Mouse (Mus musculus) limb, embryonic 10.5 days (tissue): ENCODE data around the gene Gsx2. TPM values are rescaled to one million over a fixed set of nuclear protein-coding genes. Genes with fewer than 3 reads are reported as not detected.

Experiments
- DNase-seq: peaks from one replicate; pipeline ENCODE4 v3.0.0-alpha.2; 2017; ENCODE audit warnings: low spot score
- H3K27ac ChIP-seq: fragments of 300-500 bp; sonication (generic); 2 replicates; pipeline ENCODE4 v1.5.1; 2016; ENCODE audit warnings: mild to moderate bottlenecking
- H3K27me3 ChIP-seq: fragments of 300-500 bp; sonication (generic); 2 replicates; pipeline ENCODE4 v1.6.1; 2016; ENCODE audit warnings: low read depth, mild to moderate bottlenecking; ENCODE audit not compliant: poor library complexity, severe bottlenecking
- H3K36me3 ChIP-seq: fragments of 300-500 bp; sonication (generic); 2 replicates; pipeline ENCODE4 v1.6.1; 2016; ENCODE audit warnings: mild to moderate bottlenecking, moderate library complexity
- H3K4me1 ChIP-seq: fragments of 300-500 bp; sonication (generic); 2 replicates; pipeline ENCODE4 v1.6.1; 2016
- H3K4me3 ChIP-seq: fragments of 300-500 bp; sonication (generic); 2 replicates; pipeline ENCODE4 v1.5.1; 2016; ENCODE audit warnings: mild to moderate bottlenecking, moderate library complexity
- H3K9me3 ChIP-seq: fragments of 300-500 bp; sonication (generic); replicated peaks from 2 replicates; pipeline ENCODE4 v1.6.1; 2016; ENCODE audit warnings: mild to moderate bottlenecking
- WGBS: fragments of 180-500 bp; shearing (Covaris S2); methylation state at CpG from one replicate; pipeline ENCODE4 v1.1.7; 2016; 5-methylcytosine and 5-hydroxymethylcytosine counted together
- polyA plus RNA-seq: library from polyadenylated mRNA; unstranded; fragments of >200 nt; fragmentation: Nextera tagmentation; extraction: Ambion mirVana; gene quantifications from 2 replicates; pipeline ENCODE4 v1.2.1, GENCODE M21; 2016

The Gsx2 gene
- not detected in 2 replicates for polyA plus RNA-seq

DNA sequence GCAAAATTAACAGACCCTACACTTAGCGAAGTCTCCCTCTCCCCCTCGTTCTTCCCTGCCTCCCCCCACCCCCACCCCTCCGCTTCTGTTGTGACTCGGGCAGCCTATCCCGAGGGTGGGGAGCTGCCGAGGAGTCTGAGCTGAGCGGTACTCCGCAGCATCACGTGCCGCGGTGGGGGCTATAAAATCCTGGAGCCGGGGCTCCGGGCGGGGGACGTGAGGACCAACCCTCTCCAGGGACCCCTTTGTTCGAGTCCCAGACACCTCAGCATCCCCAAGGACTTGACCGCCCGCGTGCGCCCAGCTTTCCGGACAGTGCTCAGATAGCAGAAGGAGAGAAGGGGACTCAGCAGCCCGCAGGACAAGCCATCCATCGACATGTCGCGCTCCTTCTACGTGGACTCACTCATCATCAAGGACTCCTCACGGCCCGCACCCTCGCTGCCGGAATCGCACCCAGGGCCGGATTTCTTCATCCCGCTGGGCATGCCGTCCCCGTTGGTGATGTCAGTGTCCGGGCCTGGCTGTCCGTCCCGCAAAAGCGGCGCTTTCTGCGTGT is at the start of gene Gsx2:
Gene Gsx2 (plus strand): TSS at position 219 of the 559 bp plus-strand sequence.
- no peaks in the 10 kb centered on the region for H3K36me3 ChIP-seq
- peak within 1 kb of the TSS; percentile 44 for H3K4me3 ChIP-seq
- under 1% methylated on average over 41 of the region's 41 CpGs for WGBS
- H3K4me1 ChIP-seq = peaks cover 56% of the 10 kb centered on the region
- no peaks in the 10 kb centered on the region for H3K9me3 ChIP-seq
- peak; percentile 72 for DNase-seq
- peaks cover 100% of the 10 kb centered on the region for H3K27me3 ChIP-seq
- peak within 1 kb of the TSS; percentile 36; the same call in 1 of the 2 replicates for H3K27ac ChIP-seq

DNA sequence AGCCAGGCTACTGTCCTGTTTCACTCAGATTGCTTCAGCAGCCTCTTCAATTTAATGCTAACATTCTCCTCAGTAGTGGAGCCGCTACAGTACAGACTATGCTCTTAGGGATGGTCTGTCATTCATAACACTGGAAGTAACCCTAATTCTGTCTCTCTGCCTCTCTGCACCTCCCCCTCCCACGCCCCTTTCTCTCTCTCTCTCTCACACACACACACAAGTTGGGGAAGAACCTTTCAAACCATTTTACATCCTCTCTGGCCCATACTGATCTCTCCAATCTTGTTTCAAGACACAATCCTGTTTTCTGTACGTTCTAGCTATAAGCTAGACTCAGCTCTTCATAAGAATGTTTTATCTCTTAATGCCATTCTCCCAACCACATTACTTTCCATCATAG is 39.9 kb upstream of the Gsx2 start:
- Histone ChIP-seq H3K36me3 (peaks cover 25% of the 10 kb centered on the region), H3K27ac (no peak overlapping the region), H3K27me3 (no peaks in the 10 kb centered on the region), H3K4me3 (no peak overlapping the region), H3K9me3 (no peaks in the 10 kb centered on the region), H3K4me1 (no peaks in the 10 kb centered on the region)
- DNase-seq = no peak
- 91% methylated on average over 3 of the region's 3 CpGs for WGBS

- Histone ChIP-seq H3K4me1 (peaks cover 16% of the 10 kb centered on the region), H3K27me3 (no peaks in the 10 kb centered on the region), H3K4me3 (no peak overlapping the region), H3K9me3 (no peaks in the 10 kb centered on the region), H3K27ac (no peak overlapping the region), H3K36me3 (peaks cover 17% of the 10 kb centered on the region)
- no peak for DNase-seq
- 91% methylated on average over 1 of the region's 1 CpGs for WGBS
These were observed 36.1 kb upstream of the Gsx2 start for GRCm38 (mm10) chr5:75039307-75039706.

DNA sequence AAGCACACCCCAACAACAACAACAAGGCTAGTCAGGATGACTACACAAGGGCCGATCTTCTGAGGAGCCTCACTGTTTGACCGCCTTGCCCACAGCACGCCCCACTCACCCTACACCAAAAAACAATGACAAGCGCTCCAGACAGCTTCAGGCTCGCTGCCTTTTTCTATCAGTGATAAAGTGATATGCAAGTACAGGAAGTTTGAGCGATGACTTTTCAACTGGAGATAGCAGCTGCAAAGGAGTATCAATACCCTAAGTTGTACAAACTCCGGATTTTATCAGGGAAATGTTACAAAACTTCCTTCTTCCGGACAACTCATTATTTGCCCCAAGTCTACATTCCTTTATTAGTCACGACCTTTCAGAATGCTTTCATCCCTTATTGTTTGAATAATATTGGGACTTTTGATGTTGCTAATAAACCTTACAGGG is 32.4 kb upstream of the Gsx2 start:
- Histone ChIP-seq H3K4me1 (peaks cover 20% of the 10 kb centered on the region), H3K4me3 (peak overlapping the region; percentile 99), H3K27me3 (no peaks in the 10 kb centered on the region), H3K9me3 (no peaks in the 10 kb centered on the region), H3K27ac (no peak overlapping the region), H3K36me3 (peaks cover 11% of the 10 kb centered on the region)
- no peak for DNase-seq
- 74% methylated on average over 9 of the region's 9 CpGs for WGBS

DNA sequence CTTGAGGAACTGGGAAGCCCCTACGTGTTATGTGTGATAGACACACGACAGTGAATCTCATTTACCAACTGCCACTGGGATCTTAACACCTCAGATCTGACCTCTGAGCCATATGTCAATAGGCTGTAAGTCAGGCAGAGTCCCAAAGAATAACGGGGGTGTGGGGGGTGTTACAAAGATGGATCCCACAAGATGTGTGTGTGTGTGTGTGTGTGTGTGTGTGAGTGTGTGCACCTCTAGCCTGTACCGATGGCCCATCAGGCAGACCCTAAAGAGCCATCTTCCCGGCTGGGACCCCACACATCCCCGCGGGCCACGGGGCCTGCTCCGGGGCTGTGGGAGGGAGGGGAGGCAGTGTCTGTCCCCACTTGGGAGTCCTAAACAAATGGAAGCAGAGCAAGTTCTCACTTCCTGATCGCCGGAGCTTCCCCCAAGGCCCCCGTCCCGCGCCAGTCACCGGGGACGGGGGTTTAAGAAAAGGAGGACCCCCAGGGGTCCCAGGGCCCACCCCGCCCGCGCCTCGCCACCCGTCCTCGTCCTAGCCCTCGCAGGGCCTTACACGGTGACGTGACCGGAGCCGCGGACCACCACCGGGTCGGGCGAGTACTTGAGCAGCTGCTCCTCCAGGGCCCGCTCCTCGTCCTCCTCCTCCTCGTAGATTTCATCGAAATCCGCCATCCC is 31.6 kb upstream of the Gsx2 start:
- no peaks in the 10 kb centered on the region for H3K27me3 ChIP-seq
- peaks cover 20% of the 10 kb centered on the region for H3K4me1 ChIP-seq
- peak; percentile 77 for DNase-seq
- peak overlapping the region; percentile 99 for H3K4me3 ChIP-seq
- peak overlapping the region; percentile 99 for H3K27ac ChIP-seq
- peaks cover 11% of the 10 kb centered on the region for H3K36me3 ChIP-seq
- no peaks in the 10 kb centered on the region for H3K9me3 ChIP-seq
- WGBS = under 1% methylated on average over 36 of the region's 36 CpGs

DNA sequence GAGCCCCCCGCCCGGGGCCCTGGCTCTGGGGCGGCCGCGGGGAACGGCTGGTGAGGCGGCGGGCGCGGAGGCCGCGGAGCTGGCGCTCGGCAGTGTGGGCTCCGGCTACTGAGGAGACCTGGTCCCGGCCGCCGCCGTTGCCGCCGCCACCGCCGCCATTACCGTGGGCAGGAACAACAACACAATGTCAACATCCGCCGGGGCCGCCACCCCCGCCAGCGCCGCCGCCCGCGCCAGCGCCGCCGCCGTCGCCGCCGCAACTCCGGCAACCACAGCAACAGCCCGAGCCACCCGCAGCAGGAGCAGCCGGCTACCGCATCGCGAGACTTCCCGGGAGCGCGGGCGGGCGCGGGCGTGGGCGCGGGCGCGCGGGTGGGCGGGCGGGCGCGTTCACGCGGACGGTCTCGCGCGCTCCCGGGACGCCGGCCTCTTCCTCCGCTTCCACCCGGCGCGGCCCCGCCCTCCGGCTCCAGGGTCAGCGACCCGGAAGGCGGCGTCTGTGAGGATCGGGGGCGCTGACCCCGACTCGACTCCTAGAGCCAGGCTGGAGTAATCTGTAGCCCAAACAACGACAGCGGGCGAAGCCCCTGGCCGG is 31.0 kb upstream of the Gsx2 start, which contains the start of gene Chic2:
Gene Chic2 (minus strand): TSS at position 465 of the 595 bp plus-strand sequence.
- Histone ChIP-seq H3K27ac (peak within 1 kb of the TSS; percentile 99), H3K4me1 (peaks cover 20% of the 10 kb centered on the region), H3K27me3 (no peaks in the 10 kb centered on the region), H3K4me3 (peak within 1 kb of the TSS; percentile 99), H3K36me3 (peaks cover 11% of the 10 kb centered on the region), H3K9me3 (no peaks in the 10 kb centered on the region)
- peak; percentile 89 for DNase-seq
- WGBS = under 1% methylated on average over 71 of the region's 90 CpGs

GRCm38 (mm10) chr5:75045371-75045770 is 30.0 kb upstream of the Gsx2 start:
- Histone ChIP-seq H3K27me3 (no peaks in the 10 kb centered on the region), H3K9me3 (no peaks in the 10 kb centered on the region), H3K4me3 (no peak overlapping the region), H3K4me1 (peaks cover 20% of the 10 kb centered on the region), H3K36me3 (peaks cover 11% of the 10 kb centered on the region), H3K27ac (0 out of 2 replicates have a peak overlapping the region, but pooled peaks have one; percentile 99)
- 91% methylated on average over 7 of the region's 7 CpGs for WGBS
- DNase-seq = no peak

DNA sequence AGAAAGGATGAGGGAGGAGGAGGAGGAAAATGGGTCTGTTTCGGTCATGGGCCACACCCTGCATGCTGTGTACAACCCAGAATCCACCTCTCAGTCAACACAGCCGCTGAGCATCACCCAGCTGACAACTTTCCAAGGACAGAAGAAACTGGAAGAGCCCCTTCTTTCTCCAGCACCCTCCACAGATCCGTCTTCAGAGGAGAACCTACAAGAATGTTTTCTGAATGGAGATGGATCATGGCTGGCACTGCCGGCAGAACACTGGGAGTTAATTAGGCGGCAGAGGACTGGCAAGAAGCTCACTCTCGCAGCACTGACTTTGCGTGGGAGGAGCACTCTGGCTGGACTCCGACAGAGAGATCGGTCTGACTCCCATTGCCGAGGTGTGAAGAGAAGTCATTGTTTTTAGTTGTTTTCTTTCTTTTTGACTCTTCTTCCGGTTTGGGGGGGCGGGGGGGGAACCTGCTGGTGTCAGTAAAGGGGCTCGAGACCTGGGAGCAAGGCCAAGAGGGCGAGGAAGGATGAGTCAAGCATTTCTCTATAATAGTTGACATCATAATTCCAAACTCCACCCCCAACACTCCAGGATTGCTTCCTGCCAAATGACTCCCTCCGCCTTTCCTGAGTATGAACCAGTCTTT is 28.6 kb upstream of the Gsx2 start:
- Histone ChIP-seq H3K27me3 (no peaks in the 10 kb centered on the region), H3K4me1 (peaks cover 20% of the 10 kb centered on the region), H3K9me3 (no peaks in the 10 kb centered on the region), H3K4me3 (no peak overlapping the region), H3K27ac (no peak overlapping the region), H3K36me3 (peaks cover 2% of the 10 kb centered on the region)
- WGBS = 55% methylated on average over 15 of the region's 15 CpGs
- DNase-seq = no peak

- H3K4me1 ChIP-seq = 0 out of 2 replicates have a peak, but pooled peaks cover 4% of the 10 kb centered on the region
- H3K4me3 ChIP-seq = no peak overlapping the region
- H3K36me3 ChIP-seq = no peaks in the 10 kb centered on the region
- 76% methylated on average over 4 of the region's 4 CpGs for WGBS
- no peak overlapping the region for H3K27ac ChIP-seq
- no peaks in the 10 kb centered on the region for H3K27me3 ChIP-seq
- H3K9me3 ChIP-seq = no peaks in the 10 kb centered on the region
- no peak for DNase-seq
These were observed 24.3 kb upstream of the Gsx2 start for GRCm38 (mm10) chr5:75051109-75051508.

DNA sequence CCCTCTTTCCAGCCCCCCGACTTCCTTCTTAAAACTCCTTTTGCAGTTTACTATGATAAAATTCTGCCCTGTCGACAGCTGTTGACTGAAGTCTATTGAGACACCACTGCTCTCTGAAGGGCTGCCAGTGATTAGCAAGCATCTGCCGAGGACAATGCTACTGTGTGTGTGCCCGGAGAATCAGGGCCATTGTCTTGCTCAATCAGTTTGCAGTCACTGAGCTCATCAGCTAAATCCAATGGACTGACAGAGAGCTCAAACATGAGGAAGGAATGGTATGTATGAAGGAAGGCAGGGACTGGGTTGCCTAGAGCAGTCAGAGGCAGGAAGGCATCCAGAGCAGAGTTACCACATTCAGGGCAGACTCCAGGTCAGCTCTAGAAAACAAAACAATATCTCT is 12.2 kb upstream of the Gsx2 start:
- Histone ChIP-seq H3K4me1 (peaks cover 13% of the 10 kb centered on the region), H3K36me3 (no peaks in the 10 kb centered on the region), H3K4me3 (no peak overlapping the region), H3K27ac (no peak overlapping the region), H3K27me3 (peaks cover 49% of the 10 kb centered on the region), H3K9me3 (no peaks in the 10 kb centered on the region)
- WGBS = 73% methylated on average over 4 of the region's 4 CpGs
- DNase-seq = no peak

DNA sequence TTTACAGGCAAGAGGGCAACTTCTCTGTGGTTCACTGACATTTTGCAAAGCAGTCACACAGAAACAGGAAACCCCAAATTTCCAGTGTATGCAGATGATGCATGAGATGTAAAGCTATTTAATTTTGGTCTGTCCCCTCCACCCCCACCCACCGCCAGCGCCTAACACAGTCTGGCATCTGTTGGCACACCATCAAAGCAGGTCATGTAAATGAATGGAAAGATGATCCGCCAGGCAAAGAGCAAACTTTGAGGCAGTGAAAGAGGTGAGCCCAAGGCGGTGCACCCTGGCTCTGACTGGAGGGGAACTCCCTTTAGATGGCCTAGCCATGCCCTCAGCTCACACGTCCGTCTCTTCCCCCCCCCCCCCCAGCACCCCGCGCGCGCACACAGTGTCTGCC is 8.7 kb upstream of the Gsx2 start:
- WGBS = 4% methylated on average over 10 of the region's 10 CpGs
- Histone ChIP-seq H3K36me3 (no peaks in the 10 kb centered on the region), H3K27me3 (peaks cover 79% of the 10 kb centered on the region), H3K4me1 (peaks cover 29% of the 10 kb centered on the region), H3K9me3 (no peaks in the 10 kb centered on the region), H3K4me3 (peak overlapping the region; percentile 58), H3K27ac (peak overlapping the region; percentile 75)
- DNase-seq = no peak

GRCm38 (mm10) chr5:75067125-75067756 is 8.2 kb upstream of the Gsx2 start:
- H3K9me3 ChIP-seq = no peaks in the 10 kb centered on the region
- H3K4me3 ChIP-seq = peak overlapping the region; percentile 58
- DNase-seq = peak; percentile 87
- H3K27me3 ChIP-seq = peaks cover 84% of the 10 kb centered on the region
- peaks cover 35% of the 10 kb centered on the region for H3K4me1 ChIP-seq
- under 1% methylated on average over 30 of the region's 30 CpGs for WGBS
- peak overlapping the region; percentile 75 for H3K27ac ChIP-seq
- H3K36me3 ChIP-seq = no peaks in the 10 kb centered on the region
